Mouse (Mus musculus) liver, embryonic 12.5 days (tissue): ENCODE data around the gene Frmd6. TPM values are rescaled to one million over a fixed set of nuclear protein-coding genes. Genes with fewer than 3 reads are reported as not detected.

Experiments used
- ATAC-seq: fragments of 200-750 bp; cut with Nextera tagmentation; 2 replicates; pipeline ENCODE4 v1.8.0; 2017; ENCODE audit warnings: moderate number of reproducible peaks, mild to moderate bottlenecking, moderate library complexity
- H3K27ac ChIP-seq: fragments of 300-500 bp; sonication (generic); 2 replicates; pipeline ENCODE4 v1.5.1; 2016; ENCODE audit warnings: mild to moderate bottlenecking
- H3K27me3 ChIP-seq: fragments of 300-500 bp; sonication (generic); replicated peaks from 2 replicates; pipeline ENCODE4 v1.6.1; 2016; ENCODE audit warnings: mild to moderate bottlenecking, moderate library complexity
- H3K36me3 ChIP-seq: fragments of 300-500 bp; sonication (generic); 2 replicates; pipeline ENCODE4 v1.6.1; 2016; ENCODE audit warnings: mild to moderate bottlenecking, moderate library complexity
- H3K4me1 ChIP-seq: fragments of 300-500 bp; sonication (generic); 2 replicates; pipeline ENCODE4 v1.6.1; 2016
- H3K4me2 ChIP-seq: fragments of 300-500 bp; sonication (generic); 2 replicates; pipeline ENCODE4 v1.6.1; 2016; ENCODE audit warnings: mild to moderate bottlenecking, moderate library complexity
- H3K4me3 ChIP-seq: fragments of 300-500 bp; sonication (generic); 2 replicates; pipeline ENCODE4 v1.5.1; 2016; ENCODE audit warnings: mild to moderate bottlenecking, moderate library complexity
- H3K9ac ChIP-seq: fragments of 300-500 bp; sonication (generic); 2 replicates; pipeline ENCODE4 v1.6.1; 2016; ENCODE audit warnings: mild to moderate bottlenecking, moderate library complexity
- H3K9me3 ChIP-seq: fragments of 300-500 bp; sonication (generic); replicated peaks from 2 replicates; pipeline ENCODE4 v1.6.1; 2016; ENCODE audit warnings: mild to moderate bottlenecking, moderate library complexity
- WGBS: fragments of 180-500 bp; shearing (Covaris S2); methylation state at CpG from one replicate; pipeline ENCODE4 v1.1.7; 2016; ENCODE audit not compliant: insufficient replicate concordance; 5-methylcytosine and 5-hydroxymethylcytosine counted together
- polyA plus RNA-seq: library from polyadenylated mRNA; unstranded; fragments of >200 nt; fragmentation: Nextera tagmentation; extraction: Ambion mirVana; gene quantifications from 2 replicates; pipeline ENCODE4 v1.2.1, GENCODE M21; 2016

Frmd6 gene
- polyA plus RNA-seq, 1 experiment from 2014 or later: 5.0 TPM

DNA sequence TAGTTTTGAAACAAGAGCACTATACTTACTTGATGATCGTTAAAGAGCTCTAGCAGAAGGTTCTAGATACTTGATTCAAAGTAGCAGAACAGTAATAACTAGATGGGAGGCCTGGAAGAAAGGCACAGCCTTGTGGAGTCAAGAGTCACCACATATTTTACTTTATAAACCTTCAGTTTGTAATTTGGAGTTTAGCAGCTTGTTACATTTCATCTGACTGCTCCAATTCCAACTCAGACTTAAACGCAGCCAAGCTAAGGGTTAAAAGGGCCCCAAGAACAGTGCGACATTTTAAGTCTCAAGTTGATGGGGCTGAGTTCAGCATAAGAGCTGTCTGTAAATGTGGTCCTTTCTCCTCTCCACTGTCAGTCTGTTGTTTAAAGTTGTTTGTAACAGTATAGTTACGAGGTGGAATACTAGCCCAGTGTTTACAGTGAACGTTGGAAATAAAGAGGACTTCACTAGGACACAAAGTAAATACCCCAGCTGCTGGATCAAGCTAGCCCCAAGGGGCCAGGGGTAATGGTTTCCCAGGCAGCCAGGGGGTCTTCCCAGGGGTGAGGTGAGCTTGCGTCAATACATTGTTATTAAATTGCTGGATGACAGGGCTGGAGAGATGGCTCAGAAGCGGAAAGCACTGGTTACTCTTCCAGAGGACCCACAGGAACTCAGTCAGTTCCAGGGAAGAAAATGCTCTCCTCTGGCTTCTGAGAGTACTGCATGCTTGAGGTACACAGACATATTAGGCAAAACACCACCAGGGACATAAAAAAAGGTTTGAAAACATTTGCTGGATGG is 43.1 kb downstream of the Frmd6 start:
- H3K9me3 ChIP-seq: no peaks in the 10 kb centered on the region
- no peaks in the 10 kb centered on the region; the same call in 1 of the 2 replicates for H3K4me1 ChIP-seq
- H3K9ac ChIP-seq: no peak overlapping the region
- WGBS: 72% methylated on average over 7 of the region's 7 CpGs
- no peaks in the 10 kb centered on the region for H3K27me3 ChIP-seq
- no peak overlapping the region for H3K27ac ChIP-seq
- no peak for ATAC-seq
- H3K4me3 ChIP-seq: no peak overlapping the region
- no peak overlapping the region for H3K4me2 ChIP-seq
- 0 out of 2 replicates have a peak, but pooled peaks cover 4% of the 10 kb centered on the region for H3K36me3 ChIP-seq

DNA sequence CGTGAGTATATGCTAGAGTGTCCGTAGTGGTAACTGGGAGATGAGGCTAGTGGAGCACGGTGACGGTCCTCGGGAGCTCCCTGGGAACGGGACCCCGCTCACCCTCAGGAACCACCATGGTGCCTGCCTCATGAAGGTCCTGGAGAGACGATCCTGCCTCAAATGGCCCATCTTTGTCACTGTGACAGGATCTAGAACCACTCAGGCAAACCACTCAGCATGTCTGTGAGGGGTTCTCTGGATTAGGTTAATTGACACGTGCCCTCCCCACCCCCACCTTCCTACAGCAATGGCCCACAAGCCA is 43.6 kb downstream of the Frmd6 start:
- peaks cover 3% of the 10 kb centered on the region; the same call in 1 of the 2 replicates for H3K36me3 ChIP-seq
- H3K4me1 ChIP-seq: no peaks in the 10 kb centered on the region; the same call in 1 of the 2 replicates
- WGBS: 76% methylated on average over 9 of the region's 9 CpGs
- H3K4me2 ChIP-seq: no peak overlapping the region
- no peaks in the 10 kb centered on the region for H3K9me3 ChIP-seq
- H3K27ac ChIP-seq: no peak overlapping the region
- ATAC-seq: no peak
- no peak overlapping the region for H3K9ac ChIP-seq
- H3K27me3 ChIP-seq: no peaks in the 10 kb centered on the region
- H3K4me3 ChIP-seq: no peak overlapping the region

DNA sequence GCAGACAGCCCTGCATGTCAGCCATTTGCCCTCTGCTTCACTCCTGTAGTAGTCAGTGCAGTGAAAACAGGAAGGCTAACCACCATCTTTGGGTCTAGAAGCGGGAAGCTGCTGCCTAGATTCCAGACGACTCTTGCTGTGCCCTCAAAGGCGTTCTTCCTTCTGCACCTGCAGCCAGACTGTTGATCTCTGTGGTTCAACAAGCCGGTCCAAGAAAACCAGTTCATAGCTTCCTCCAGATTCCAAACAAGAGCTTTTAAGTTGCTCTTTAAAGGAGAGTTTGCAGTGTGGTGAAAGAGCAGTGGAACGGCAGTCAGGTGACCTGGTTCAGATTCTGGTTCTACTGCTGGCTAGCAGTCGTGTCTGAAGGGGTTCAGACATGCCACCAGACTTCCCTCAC is 48.2 kb downstream of the Frmd6 start:
- Histone ChIP-seq H3K9ac (no peak overlapping the region), H3K27me3 (no peaks in the 10 kb centered on the region), H3K9me3 (no peaks in the 10 kb centered on the region), H3K4me2 (no peak overlapping the region), H3K36me3 (peaks cover 5% of the 10 kb centered on the region), H3K4me3 (no peak overlapping the region), H3K4me1 (no peaks in the 10 kb centered on the region; the same call in 1 of the 2 replicates), H3K27ac (no peak overlapping the region)
- WGBS: 48% methylated on average over 6 of the region's 6 CpGs
- ATAC-seq: no peak

DNA sequence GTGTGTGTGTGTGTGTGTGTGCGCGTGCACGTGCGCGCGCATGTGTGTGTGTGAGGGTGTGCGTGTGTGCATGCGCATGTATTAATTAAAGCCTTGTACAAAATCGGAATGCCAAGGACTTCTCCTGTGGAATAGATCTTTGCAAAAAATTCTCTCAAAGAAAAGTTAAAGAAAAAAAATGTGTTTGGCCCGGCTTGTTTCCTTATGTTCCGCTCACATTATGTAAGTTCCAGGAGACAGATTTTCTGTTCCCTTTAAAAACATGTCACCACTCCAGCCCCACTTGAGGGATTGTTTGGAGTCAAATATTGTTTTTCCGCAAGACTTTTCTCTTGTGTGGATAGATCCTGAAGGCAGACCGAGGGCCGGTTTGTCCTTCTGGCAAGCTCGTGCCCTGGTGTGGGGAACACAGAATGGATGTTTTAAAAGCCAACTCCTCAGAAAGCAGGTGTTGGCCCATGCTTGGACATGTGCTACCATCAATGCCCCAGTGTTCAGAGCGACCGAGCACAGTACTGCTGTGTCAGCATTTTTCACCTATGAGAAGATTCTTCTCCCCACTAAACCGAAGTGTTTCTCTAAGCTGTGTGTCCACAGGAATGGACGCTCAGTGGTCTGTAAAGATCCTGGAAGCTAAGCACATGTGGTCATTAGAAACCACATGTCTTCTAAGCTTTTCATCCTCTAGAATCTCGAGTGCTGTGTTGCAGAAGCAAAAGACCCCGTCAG is 51.1 kb downstream of the Frmd6 start:
- Histone ChIP-seq H3K4me2 (no peak overlapping the region), H3K36me3 (peaks cover 21% of the 10 kb centered on the region), H3K27ac (no peak overlapping the region), H3K9me3 (no peaks in the 10 kb centered on the region), H3K9ac (no peak overlapping the region), H3K27me3 (no peaks in the 10 kb centered on the region), H3K4me3 (no peak overlapping the region), H3K4me1 (no peaks in the 10 kb centered on the region)
- WGBS: 86% methylated on average over 21 of the region's 21 CpGs
- ATAC-seq: no peak

DNA sequence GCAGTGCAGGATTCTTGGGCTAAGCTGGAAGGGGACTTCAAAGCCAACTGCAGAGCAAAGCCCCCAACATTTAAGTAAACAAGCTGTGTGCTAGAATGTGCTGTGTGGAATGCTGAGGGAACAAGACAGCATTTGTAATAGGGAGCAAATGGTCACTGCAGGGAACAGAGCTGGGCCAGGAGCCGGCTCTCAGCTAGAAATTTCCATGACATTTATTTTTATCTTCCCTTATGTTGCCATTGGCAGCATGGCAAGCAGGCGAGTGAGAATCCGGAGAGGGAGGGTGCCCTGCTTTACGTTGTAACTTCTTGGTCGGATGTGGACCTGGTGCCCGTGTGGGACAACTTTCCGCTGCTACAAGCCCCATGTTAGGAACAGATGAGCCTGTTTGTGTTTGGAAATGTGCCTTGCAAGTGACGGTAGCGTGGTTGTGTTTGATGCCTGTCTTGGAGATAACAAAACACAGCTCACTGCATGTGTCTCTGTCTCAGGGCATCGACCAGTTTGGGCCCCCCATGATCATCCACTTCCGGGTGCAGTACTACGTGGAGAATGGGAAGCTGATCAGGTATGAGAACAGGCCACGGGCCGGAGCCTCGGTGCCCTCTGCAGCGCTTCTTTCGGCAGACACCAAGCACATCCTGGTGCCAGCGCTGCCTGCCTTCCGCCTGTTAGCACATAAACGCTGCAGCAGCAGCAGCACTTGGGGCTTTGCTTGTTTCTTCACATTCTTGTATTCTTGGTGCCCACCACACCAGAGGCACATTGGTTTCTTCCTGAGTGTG is 52.8 kb downstream of the Frmd6 start:
- Histone ChIP-seq H3K4me1 (no peaks in the 10 kb centered on the region), H3K36me3 (peaks cover 33% of the 10 kb centered on the region), H3K9ac (no peak overlapping the region), H3K4me2 (no peak overlapping the region), H3K27ac (no peak overlapping the region), H3K27me3 (no peaks in the 10 kb centered on the region), H3K4me3 (no peak overlapping the region), H3K9me3 (no peaks in the 10 kb centered on the region)
- ATAC-seq: no peak
- WGBS: 80% methylated on average over 20 of the region's 20 CpGs

DNA sequence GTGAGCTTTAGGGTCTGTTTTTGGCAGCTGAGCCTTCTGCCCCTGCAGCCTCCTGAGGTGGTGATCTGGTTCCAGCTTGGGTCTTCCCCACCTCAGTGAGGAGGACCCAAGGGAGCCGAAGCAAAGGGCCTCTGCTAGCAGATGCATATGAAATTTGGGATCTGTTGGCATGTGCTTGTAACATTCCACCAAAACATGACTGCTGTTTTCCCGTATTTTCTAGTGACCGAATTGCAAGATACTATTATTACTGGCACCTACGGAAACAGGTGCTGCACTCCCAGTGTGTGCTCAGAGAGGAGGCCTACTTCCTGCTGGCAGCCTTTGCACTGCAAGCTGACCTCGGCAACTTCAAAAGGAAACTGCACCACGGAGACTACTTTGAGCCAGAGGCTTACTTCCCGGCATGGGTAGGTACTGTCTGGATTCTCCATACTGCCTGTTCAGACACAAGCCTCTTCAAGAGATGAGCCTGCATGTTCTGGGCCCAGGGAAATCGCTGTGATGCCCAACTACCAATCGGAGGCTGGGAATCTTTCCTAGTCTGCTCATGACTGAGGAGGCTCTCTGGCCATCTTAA is 55.2 kb downstream of the Frmd6 start:
- Histone ChIP-seq H3K9me3 (no peaks in the 10 kb centered on the region), H3K36me3 (peaks cover 33% of the 10 kb centered on the region), H3K4me3 (no peak overlapping the region), H3K27ac (no peak overlapping the region), H3K4me2 (no peak overlapping the region), H3K27me3 (no peaks in the 10 kb centered on the region), H3K9ac (no peak overlapping the region), H3K4me1 (no peaks in the 10 kb centered on the region)
- no peak for ATAC-seq
- WGBS: 65% methylated on average over 9 of the region's 9 CpGs

DNA sequence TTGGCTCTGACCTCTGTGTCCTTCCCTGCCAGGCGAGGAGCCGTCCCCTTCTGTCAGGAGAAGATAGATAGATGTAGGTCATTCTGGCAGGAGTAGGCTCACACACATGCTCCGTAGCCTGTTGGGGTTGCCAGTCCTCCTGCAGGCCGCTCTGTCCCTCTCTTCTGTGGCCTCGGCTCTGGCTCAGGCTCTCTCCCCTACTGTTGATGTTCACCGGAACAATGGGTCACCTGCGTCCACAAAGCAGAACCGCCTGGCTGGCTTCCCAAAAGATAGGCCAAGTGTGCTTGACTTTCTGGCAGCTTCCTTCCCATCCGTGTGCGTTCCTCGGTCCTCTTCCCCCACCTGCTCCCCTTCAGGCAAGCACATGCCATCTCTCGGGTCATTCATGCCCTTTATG is 56.0 kb downstream of the Frmd6 start:
- no peak for ATAC-seq
- H3K36me3 ChIP-seq: peaks cover 33% of the 10 kb centered on the region
- 79% methylated on average over 12 of the region's 12 CpGs for WGBS

DNA sequence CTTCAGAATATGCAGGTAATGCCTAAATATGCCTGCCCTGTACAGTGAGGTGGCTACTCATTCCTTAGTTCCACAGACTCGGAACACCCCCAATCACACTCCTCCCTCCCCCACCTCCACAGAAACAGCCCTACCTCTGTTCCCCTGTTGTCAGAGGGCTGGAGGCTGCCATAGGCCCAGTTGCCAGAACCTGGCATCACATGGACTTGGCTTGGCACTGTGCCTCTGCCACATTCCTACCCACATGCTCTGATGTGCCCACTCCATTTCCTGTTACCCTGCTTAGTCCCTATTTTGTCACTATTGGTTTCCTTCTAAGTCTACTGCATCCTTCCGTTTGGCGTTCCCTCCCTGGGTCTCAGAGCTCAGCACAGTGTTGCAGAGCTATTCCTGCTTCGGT is 56.5 kb downstream of the Frmd6 start:
- H3K36me3 ChIP-seq: peaks cover 33% of the 10 kb centered on the region
- H3K27ac ChIP-seq: no peak overlapping the region
- ATAC-seq: no peak
- H3K27me3 ChIP-seq: no peaks in the 10 kb centered on the region
- 77% methylated on average over 4 of the region's 4 CpGs for WGBS
- no peak overlapping the region for H3K4me2 ChIP-seq
- H3K9me3 ChIP-seq: no peaks in the 10 kb centered on the region
- no peaks in the 10 kb centered on the region for H3K4me1 ChIP-seq
- no peak overlapping the region for H3K4me3 ChIP-seq
- H3K9ac ChIP-seq: no peak overlapping the region

More for the DNA sequence above, 56.0 kb downstream of the Frmd6 start:
- H3K27ac ChIP-seq: no peak overlapping the region
- no peak overlapping the region for H3K9ac ChIP-seq
- no peaks in the 10 kb centered on the region for H3K9me3 ChIP-seq
- H3K4me2 ChIP-seq: no peak overlapping the region
- no peaks in the 10 kb centered on the region for H3K4me1 ChIP-seq
- H3K4me3 ChIP-seq: no peak overlapping the region
- no peaks in the 10 kb centered on the region for H3K27me3 ChIP-seq

DNA sequence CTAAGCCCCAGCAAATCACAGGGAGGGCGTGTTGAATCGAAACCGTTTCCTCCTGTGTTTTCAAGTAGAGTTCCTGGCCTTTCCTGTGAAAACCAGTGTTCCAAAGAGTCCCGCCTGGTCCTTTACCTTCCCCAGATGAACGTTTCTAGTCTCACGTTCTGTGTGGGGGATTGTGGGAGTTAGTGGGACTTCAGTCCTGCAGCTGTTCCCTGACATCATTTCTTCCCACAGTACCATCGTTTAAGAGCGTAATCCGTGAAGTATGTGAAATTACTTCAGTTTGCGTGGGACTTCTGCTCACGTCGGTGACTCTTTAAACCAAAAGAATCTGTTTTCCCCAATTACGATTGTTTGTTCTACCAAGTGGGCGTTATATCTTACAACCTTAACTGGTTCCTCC is 57.8 kb downstream of the Frmd6 start:
- Histone ChIP-seq H3K4me3 (no peak overlapping the region), H3K27me3 (no peaks in the 10 kb centered on the region), H3K9ac (no peak overlapping the region), H3K4me1 (no peaks in the 10 kb centered on the region), H3K9me3 (no peaks in the 10 kb centered on the region), H3K36me3 (peaks cover 35% of the 10 kb centered on the region), H3K4me2 (no peak overlapping the region), H3K27ac (no peak overlapping the region)
- 87% methylated on average over 14 of the region's 14 CpGs for WGBS
- ATAC-seq: no peak

DNA sequence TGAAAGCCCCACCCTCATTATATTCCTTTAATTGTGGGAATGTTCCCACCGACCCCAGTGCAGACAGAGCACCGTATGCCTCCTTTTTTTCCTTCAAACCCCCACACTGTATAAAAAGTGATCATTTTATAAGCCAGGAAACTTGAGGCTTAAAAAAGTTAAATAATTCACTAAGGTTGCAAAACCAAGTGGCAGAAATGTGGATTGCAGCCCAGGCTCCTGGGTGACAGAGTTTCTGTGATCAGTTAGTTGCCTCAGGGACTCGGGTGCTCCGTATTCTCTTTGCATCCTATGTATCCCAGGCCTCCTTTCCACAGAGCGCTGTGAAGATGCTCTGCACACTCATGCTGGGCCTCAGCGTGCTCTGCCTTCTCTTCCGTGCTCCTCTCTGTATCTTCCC is 58.8 kb downstream of the Frmd6 start:
- WGBS: 84% methylated on average over 7 of the region's 7 CpGs

DNA sequence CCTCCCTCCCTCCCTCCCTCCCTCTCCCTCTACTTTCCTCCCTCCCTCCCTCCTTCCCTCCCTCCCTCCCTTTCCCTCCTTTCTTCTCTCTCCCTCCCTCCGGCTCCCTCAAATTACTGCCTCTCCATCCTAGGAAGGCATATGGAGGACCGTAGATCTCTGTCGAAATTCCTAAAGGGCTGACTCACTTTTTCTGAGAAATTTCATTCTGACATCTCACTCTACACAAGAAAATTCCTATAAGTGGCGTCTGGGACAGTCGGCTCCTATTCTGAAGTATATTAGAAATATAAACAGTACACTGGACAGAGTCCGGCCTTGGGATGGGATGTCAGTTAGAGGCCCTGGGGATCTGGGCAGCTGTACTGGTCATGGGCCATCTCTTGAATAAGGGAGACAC is 59.7 kb downstream of the Frmd6 start:
- H3K9me3 ChIP-seq: no peaks in the 10 kb centered on the region
- no peak overlapping the region for H3K4me3 ChIP-seq
- no peak for ATAC-seq
- WGBS: 73% methylated on average over 5 of the region's 6 CpGs
- H3K27me3 ChIP-seq: no peaks in the 10 kb centered on the region
- no peak overlapping the region for H3K4me2 ChIP-seq
- H3K36me3 ChIP-seq: peaks cover 19% of the 10 kb centered on the region
- no peaks in the 10 kb centered on the region for H3K4me1 ChIP-seq
- H3K9ac ChIP-seq: no peak overlapping the region
- H3K27ac ChIP-seq: no peak overlapping the region

More for the DNA sequence above, 58.8 kb downstream of the Frmd6 start:
- H3K4me1 ChIP-seq: no peaks in the 10 kb centered on the region
- H3K27ac ChIP-seq: no peak overlapping the region
- no peak for ATAC-seq
- no peaks in the 10 kb centered on the region for H3K27me3 ChIP-seq
- no peak overlapping the region for H3K4me3 ChIP-seq
- no peak overlapping the region for H3K4me2 ChIP-seq
- peaks cover 26% of the 10 kb centered on the region for H3K36me3 ChIP-seq
- H3K9ac ChIP-seq: no peak overlapping the region
- no peaks in the 10 kb centered on the region for H3K9me3 ChIP-seq

DNA sequence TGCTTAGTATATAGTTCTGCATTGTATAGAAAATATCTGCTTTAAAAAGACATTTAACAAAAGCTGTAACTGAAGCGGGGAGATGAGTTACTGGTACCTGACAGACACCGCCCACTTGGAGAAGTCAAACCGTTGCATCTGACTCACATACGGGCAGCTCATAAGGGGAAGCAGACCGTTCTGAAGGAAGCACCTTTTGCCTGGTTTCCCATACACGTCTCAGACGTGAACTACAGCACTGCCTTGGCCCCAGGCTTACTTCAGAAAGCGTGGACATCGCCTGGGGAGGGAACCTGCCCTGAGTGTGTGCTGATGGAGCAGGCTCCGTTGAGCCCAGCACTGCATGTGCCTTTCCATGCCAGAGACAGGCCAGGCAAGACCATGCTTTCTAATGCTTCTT is 60.3 kb downstream of the Frmd6 start:
- H3K4me3 ChIP-seq: no peak overlapping the region
- no peak for ATAC-seq
- 45% methylated on average over 10 of the region's 10 CpGs for WGBS
- no peak overlapping the region for H3K9ac ChIP-seq
- H3K27me3 ChIP-seq: no peaks in the 10 kb centered on the region
- no peak overlapping the region for H3K27ac ChIP-seq
- peaks cover 18% of the 10 kb centered on the region for H3K36me3 ChIP-seq
- H3K4me1 ChIP-seq: no peaks in the 10 kb centered on the region
- no peaks in the 10 kb centered on the region for H3K9me3 ChIP-seq
- H3K4me2 ChIP-seq: no peak overlapping the region
